Mouse (Mus musculus): ENCODE data around the gene B3gnt2. TPM values are rescaled to one million over a fixed set of nuclear protein-coding genes. Genes with fewer than 3 reads are reported as not detected.

B3gnt2 gene
- polyA plus RNA-seq, 1 experiment from 2014 or later, result 1.9 TPM

DNA sequence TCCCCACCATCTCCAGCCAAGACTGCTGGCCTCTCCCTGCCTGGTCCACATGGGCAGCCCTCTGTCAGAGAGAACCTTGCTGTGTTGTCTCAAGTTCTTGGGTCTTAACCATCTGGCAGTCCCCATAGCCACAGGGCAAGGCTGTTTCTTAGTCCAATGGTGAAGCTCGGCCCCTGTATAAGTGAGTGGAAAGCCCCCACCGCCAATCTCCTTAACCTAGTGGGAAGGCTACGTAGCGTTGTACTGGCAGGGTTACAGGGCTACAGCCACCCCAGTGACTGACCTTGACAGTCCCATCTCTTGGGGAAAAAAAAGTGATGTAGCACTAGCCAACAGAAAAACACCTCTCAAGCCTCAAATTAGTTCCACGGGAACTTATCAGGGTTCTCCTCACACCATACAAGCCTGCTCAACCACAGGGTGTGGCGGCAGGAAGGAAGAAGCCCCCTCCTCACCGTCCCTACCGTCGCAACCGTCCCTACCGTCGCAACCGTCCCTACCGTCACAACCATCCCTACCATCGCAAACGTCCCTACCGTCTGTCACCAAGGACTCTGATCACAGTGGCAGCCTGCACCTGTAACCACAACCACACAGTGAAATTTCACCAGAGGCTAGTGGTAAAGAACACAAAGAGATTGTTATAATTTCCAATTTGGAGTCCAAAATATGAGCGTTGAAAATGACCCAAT lies 98.4 kb downstream of the B3gnt2 start:
- Histone ChIP-seq H3K36me3 (ENCODE audit: control insufficient read depth, insufficient read depth, low read length) (no peaks in the 10 kb centered on the region), H3K4me3 (ENCODE audit: low read depth, low read length) (no peak overlapping the region), H3K9me3 (ENCODE audit: control insufficient read depth, low read length) (no peaks in the 10 kb centered on the region), H3K27ac (ENCODE audit: low read depth, low read length) (no peak overlapping the region), H3K4me1 (ENCODE audit: control insufficient read depth, insufficient read depth, low read length) (no peaks in the 10 kb centered on the region), H3K4me2 (ENCODE audit: low read depth, low read length) (no peak overlapping the region), H3K27me3 (ENCODE audit: control insufficient read depth, insufficient read depth, low read length) (no peaks in the 10 kb centered on the region), H3K9ac (replicated peaks; ENCODE audit: low read depth, low read length) (no peak overlapping the region)
- ATAC-seq (ENCODE audit: low read depth), result no peak
- WGBS, result 93% methylated on average over 17 of the region's 18 CpGs

DNA sequence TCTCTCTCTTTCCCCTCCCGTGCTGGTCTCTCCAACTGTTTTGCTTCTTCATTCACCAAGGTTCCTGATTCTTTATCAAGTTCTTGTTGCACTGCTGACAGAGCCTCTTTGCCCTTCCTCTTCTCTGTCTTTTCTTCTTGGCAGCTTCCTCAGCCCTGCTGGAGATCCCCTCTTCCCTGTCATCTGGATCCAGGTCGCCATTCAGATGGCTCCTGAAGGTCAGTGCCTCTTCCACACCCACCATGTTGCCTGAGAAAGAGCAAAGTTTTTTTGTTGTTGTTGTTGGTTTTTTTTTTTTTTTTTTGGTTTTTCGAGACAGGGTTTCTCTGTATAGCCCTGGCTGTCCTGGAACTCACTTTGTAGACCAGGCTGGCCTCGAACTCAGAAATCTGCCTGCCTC lies 101.0 kb downstream of the B3gnt2 start:
- no peak overlapping the region for H3K4me3 ChIP-seq (ENCODE audit: low read depth, low read length)
- H3K27me3 ChIP-seq (ENCODE audit: control insufficient read depth, insufficient read depth, low read length), result no peaks in the 10 kb centered on the region
- 99% methylated on average over 3 of the region's 4 CpGs for WGBS

DNA sequence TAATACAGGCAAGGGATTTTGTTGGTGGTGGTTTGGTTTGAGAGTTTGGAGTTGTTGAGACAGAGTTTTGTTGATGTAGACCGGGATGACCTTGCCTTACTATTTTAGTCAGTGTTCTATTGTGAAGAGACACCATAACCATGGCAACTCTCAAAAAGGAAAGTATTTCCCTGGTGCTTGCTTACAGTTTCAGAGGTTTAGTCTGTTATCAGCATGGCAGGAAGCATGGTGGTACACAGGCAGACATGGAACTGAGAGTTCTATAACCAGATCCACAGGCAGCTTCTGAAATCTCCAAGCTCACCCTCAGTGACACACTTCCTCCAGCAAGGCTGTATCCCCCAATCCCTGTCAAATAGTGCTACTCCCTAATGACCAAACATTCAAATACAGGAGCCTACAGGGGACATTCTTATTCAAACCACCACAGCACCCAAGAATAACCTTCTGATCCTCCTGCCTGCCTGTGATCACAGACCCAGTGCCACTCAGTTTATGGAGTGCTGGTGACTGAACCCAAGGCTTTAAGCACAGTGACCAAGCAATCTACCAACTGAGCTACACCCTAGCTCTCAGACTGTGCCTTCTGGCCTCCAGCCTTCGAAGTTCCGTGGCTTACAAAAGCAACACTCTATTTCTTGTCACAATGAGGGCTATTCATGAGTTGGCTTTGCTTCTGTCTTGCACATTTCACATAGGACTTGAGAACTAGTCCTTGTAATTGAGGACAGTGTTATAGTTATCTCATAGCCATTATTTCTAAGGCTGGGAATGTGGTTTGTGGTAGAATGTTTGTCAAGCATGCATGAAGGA lies 104.4 kb downstream of the B3gnt2 start:
- H3K36me3 ChIP-seq (ENCODE audit: control insufficient read depth, insufficient read depth, low read length), result no peaks in the 10 kb centered on the region
- 81% methylated on average over 3 of the region's 3 CpGs for WGBS
- H3K4me2 ChIP-seq (ENCODE audit: low read depth, low read length), result no peak overlapping the region
- no peak overlapping the region for H3K27ac ChIP-seq (ENCODE audit: low read depth, low read length)
- no peaks in the 10 kb centered on the region for H3K4me1 ChIP-seq (ENCODE audit: control insufficient read depth, insufficient read depth, low read length)
- no peak for ATAC-seq (ENCODE audit: low read depth)
- H3K9me3 ChIP-seq (ENCODE audit: control insufficient read depth, low read length), result no peaks in the 10 kb centered on the region
- H3K4me3 ChIP-seq (ENCODE audit: low read depth, low read length), result no peak overlapping the region
- H3K9ac ChIP-seq (replicated peaks; ENCODE audit: low read depth, low read length), result no peak overlapping the region
- H3K27me3 ChIP-seq (ENCODE audit: control insufficient read depth, insufficient read depth, low read length), result no peaks in the 10 kb centered on the region

More for the DNA sequence above, 101.0 kb downstream of the B3gnt2 start:
- no peak overlapping the region for H3K9ac ChIP-seq (replicated peaks; ENCODE audit: low read depth, low read length)
- H3K9me3 ChIP-seq (ENCODE audit: control insufficient read depth, low read length), result no peaks in the 10 kb centered on the region
- no peak for ATAC-seq (ENCODE audit: low read depth)
- no peaks in the 10 kb centered on the region for H3K36me3 ChIP-seq (ENCODE audit: control insufficient read depth, insufficient read depth, low read length)
- H3K27ac ChIP-seq (ENCODE audit: low read depth, low read length), result no peak overlapping the region
- H3K4me2 ChIP-seq (ENCODE audit: low read depth, low read length), result no peak overlapping the region
- H3K4me1 ChIP-seq (ENCODE audit: control insufficient read depth, insufficient read depth, low read length), result no peaks in the 10 kb centered on the region

DNA sequence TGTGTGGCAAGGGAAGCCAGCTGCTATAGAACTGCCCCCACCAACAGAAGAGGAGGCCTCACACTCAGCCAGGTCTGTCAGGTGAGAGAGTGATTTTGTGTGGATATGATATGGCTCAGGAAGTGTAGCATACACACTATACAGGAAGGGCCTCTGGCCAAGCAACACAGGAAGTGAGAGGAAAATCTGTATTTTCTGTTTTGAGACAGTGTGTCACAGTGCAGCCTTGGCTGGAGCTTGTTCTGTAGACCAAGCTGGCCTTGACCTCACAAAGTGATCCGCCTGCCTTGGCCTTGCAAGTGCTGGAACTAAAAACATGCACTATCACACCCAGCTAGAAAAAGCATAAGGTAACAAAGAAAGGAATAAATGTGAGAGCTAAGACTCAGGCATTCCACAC lies 105.6 kb downstream of the B3gnt2 start:
- WGBS, result 90% methylated on average over 1 of the region's 1 CpGs
- no peak for ATAC-seq (ENCODE audit: low read depth)

DNA sequence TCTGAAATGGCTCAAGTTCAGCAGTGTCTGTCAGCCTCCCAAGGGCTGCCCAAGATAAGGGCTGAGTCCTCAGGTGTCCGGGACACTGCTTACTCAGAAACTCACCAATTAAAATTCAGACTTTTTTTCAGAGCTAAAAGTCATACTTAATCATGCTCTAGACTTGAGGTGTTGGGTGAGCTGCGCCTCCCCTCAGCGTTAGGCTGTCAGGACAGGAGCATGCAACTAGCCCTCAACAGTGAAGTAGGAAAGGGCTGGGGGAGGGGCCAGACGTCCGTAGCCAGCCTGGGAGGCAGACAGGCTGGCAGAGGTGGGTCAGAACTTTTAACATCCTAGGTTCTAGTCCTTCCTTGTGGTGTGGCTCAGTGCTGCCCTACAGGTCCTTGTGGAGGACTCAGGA lies 108.2 kb downstream of the B3gnt2 start:
- WGBS, result 50% methylated on average over 5 of the region's 5 CpGs

More for the DNA sequence above, 105.6 kb downstream of the B3gnt2 start:
- no peak overlapping the region for H3K27ac ChIP-seq (ENCODE audit: low read depth, low read length)
- no peak overlapping the region for H3K9ac ChIP-seq (replicated peaks; ENCODE audit: low read depth, low read length)
- no peaks in the 10 kb centered on the region for H3K9me3 ChIP-seq (ENCODE audit: control insufficient read depth, low read length)
- H3K4me1 ChIP-seq (ENCODE audit: control insufficient read depth, insufficient read depth, low read length), result no peaks in the 10 kb centered on the region
- no peak overlapping the region for H3K4me2 ChIP-seq (ENCODE audit: low read depth, low read length)
- no peaks in the 10 kb centered on the region for H3K27me3 ChIP-seq (ENCODE audit: control insufficient read depth, insufficient read depth, low read length)
- H3K36me3 ChIP-seq (ENCODE audit: control insufficient read depth, insufficient read depth, low read length), result no peaks in the 10 kb centered on the region
- no peak overlapping the region for H3K4me3 ChIP-seq (ENCODE audit: low read depth, low read length)

DNA sequence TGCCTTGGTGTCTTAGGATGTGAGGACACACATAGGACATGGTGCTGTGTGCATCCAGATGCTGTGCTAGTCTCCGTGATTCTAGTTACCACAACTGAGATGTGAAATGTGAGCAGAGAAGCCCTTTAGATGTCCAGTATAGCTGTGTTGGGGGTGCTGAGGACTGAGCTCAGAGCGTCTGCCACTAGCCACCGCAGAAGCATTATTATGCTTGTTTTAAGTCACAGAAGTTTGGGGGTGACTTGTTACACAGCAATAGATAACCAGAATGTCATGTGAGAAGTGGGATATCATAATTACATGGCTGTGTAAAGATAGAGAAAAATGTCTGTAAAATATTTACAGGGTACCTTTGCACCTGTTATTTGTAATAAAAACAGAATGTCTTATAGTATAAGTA lies 109.2 kb downstream of the B3gnt2 start:
- Histone ChIP-seq H3K9ac (replicated peaks; ENCODE audit: low read depth, low read length) (no peak overlapping the region), H3K27me3 (ENCODE audit: control insufficient read depth, insufficient read depth, low read length) (no peaks in the 10 kb centered on the region), H3K4me2 (ENCODE audit: low read depth, low read length) (no peak overlapping the region), H3K4me1 (ENCODE audit: control insufficient read depth, insufficient read depth, low read length) (no peaks in the 10 kb centered on the region), H3K36me3 (ENCODE audit: control insufficient read depth, insufficient read depth, low read length) (no peaks in the 10 kb centered on the region), H3K27ac (ENCODE audit: low read depth, low read length) (no peak overlapping the region), H3K4me3 (ENCODE audit: low read depth, low read length) (no peak overlapping the region), H3K9me3 (ENCODE audit: control insufficient read depth, low read length) (no peaks in the 10 kb centered on the region)
- ATAC-seq (ENCODE audit: low read depth), result no peak
- WGBS, result 92% methylated on average over 3 of the region's 3 CpGs

More for the DNA sequence above, 108.2 kb downstream of the B3gnt2 start:
- H3K27me3 ChIP-seq (ENCODE audit: control insufficient read depth, insufficient read depth, low read length), result no peaks in the 10 kb centered on the region
- H3K4me1 ChIP-seq (ENCODE audit: control insufficient read depth, insufficient read depth, low read length), result no peaks in the 10 kb centered on the region
- no peaks in the 10 kb centered on the region for H3K9me3 ChIP-seq (ENCODE audit: control insufficient read depth, low read length)
- no peaks in the 10 kb centered on the region for H3K36me3 ChIP-seq (ENCODE audit: control insufficient read depth, insufficient read depth, low read length)
- no peak overlapping the region for H3K4me3 ChIP-seq (ENCODE audit: low read depth, low read length)
- no peak overlapping the region for H3K4me2 ChIP-seq (ENCODE audit: low read depth, low read length)
- H3K27ac ChIP-seq (ENCODE audit: low read depth, low read length), result no peak overlapping the region
- no peak for ATAC-seq (ENCODE audit: low read depth)
- H3K9ac ChIP-seq (replicated peaks; ENCODE audit: low read depth, low read length), result no peak overlapping the region

DNA sequence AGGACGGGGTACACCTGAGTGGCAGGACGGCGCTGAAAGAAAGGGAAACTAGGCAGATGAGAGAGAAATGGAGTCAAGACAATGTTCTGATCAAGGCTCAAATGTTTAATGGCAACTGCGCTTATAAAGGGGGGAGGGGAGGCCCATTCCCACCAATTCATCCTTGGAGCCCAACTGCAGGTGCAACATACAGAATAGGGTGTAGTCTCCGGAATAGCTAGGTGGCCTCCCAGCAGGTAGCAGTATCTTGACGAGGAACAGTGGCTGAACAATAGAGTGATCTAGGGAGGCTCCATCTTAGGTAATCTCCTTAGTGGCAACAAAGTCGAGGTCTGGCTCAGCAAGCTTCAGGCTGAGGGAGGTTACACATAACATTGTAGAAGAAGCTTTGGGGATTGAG lies 113.4 kb downstream of the B3gnt2 start:
- Histone ChIP-seq H3K4me1 (ENCODE audit: control insufficient read depth, insufficient read depth, low read length) (no peaks in the 10 kb centered on the region), H3K4me3 (ENCODE audit: low read depth, low read length) (no peak overlapping the region), H3K27me3 (ENCODE audit: control insufficient read depth, insufficient read depth, low read length) (no peaks in the 10 kb centered on the region), H3K27ac (ENCODE audit: low read depth, low read length) (no peak overlapping the region), H3K36me3 (ENCODE audit: control insufficient read depth, insufficient read depth, low read length) (no peaks in the 10 kb centered on the region), H3K4me2 (ENCODE audit: low read depth, low read length) (no peak overlapping the region), H3K9ac (replicated peaks; ENCODE audit: low read depth, low read length) (no peak overlapping the region), H3K9me3 (ENCODE audit: control insufficient read depth, low read length) (no peaks in the 10 kb centered on the region)
- ATAC-seq (ENCODE audit: low read depth), result no peak
- 83% methylated on average over 7 of the region's 7 CpGs for WGBS

DNA sequence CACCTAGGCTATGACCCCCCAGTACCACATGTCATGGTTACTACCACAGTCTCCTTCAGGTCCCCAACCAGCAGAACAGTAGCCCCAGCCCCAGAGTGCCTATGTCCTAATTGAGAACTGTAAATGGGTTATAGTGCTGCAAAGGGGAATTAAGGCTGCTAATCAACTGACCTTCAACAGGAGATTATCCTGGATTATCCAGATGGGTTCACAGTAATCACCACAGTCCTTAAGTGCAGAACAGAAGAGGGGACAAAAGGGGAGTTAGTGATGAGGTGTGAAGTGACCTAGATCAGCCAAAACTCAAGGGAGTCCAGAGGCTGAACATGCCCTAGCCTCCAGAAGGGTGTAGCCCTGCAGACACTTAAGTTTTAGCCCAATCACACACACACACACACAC lies 115.4 kb downstream of the B3gnt2 start:
- Histone ChIP-seq H3K9ac (replicated peaks; ENCODE audit: low read depth, low read length) (no peak overlapping the region), H3K36me3 (ENCODE audit: control insufficient read depth, insufficient read depth, low read length) (no peaks in the 10 kb centered on the region), H3K27ac (ENCODE audit: low read depth, low read length) (no peak overlapping the region), H3K4me1 (ENCODE audit: control insufficient read depth, insufficient read depth, low read length) (no peaks in the 10 kb centered on the region), H3K4me2 (ENCODE audit: low read depth, low read length) (no peak overlapping the region), H3K4me3 (ENCODE audit: low read depth, low read length) (no peak overlapping the region), H3K27me3 (ENCODE audit: control insufficient read depth, insufficient read depth, low read length) (no peaks in the 10 kb centered on the region), H3K9me3 (ENCODE audit: control insufficient read depth, low read length) (no peaks in the 10 kb centered on the region)
- ATAC-seq (ENCODE audit: low read depth), result no peak

DNA sequence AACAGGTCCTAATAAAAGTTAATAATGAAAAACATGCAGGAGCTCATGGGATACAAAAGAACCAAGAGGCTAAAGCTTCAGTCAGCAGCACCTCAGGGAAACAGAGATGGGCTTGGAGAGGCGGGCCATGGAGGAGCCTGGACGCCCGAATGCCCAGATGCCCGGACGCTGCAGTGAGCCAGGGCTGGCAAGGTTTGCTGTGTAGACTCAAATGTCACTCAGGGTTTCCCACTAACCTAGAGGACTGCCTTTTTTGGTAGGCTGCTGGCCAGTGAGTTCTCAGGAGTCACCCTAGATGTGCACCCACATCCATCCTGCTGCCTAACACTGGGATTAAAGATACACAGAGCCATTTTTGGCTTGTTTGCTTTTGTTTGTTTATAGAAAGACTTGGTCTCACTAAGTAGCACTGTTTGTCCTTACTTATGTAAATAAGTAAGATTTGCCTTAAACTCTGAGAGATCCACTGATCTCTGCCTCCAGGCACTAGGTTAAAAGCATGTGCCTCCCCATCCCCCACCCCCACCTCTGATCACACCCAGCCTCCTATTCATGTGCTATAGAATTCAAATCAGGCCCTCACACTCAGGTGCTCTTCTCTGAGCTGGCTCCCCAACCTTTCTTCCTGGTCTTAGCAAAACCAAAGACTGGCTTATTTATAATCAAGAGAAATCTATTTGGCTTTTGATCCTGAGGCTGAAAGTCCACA lies 117.0 kb downstream of the B3gnt2 start:
- no peak overlapping the region for H3K9ac ChIP-seq (replicated peaks; ENCODE audit: low read depth, low read length)
- 95% methylated on average over 5 of the region's 5 CpGs for WGBS
- no peak overlapping the region for H3K27ac ChIP-seq (ENCODE audit: low read depth, low read length)
- no peaks in the 10 kb centered on the region for H3K4me1 ChIP-seq (ENCODE audit: control insufficient read depth, insufficient read depth, low read length)
- no peaks in the 10 kb centered on the region for H3K36me3 ChIP-seq (ENCODE audit: control insufficient read depth, insufficient read depth, low read length)
- no peak overlapping the region for H3K4me2 ChIP-seq (ENCODE audit: low read depth, low read length)
- H3K27me3 ChIP-seq (ENCODE audit: control insufficient read depth, insufficient read depth, low read length), result no peaks in the 10 kb centered on the region
- H3K4me3 ChIP-seq (ENCODE audit: low read depth, low read length), result no peak overlapping the region
- ATAC-seq (ENCODE audit: low read depth), result no peak
- no peaks in the 10 kb centered on the region for H3K9me3 ChIP-seq (ENCODE audit: control insufficient read depth, low read length)
